Mouse (Mus musculus) lung, adult 2 months (tissue): ENCODE measurements at regions not wholly inside any gene's neighbourhood (a gene's known extent, or its start where the extent isn't known, plus 50 kb on each side); places are given as distances from the start of the nearest gene placed in this dataset.

ENCODE experiments used
- DNase-seq: peaks from one replicate; pipeline ENCODE4 v3.0.0; 2022
- H3K4me1 ChIP-seq: fragments of 200-500 bp; 2 replicates; pipeline ENCODE4 v1.6.1; 2011; ENCODE audit warnings: low read length; ENCODE audit not compliant: control insufficient read depth, insufficient read depth
- H3K4me3 ChIP-seq: fragments of 200-500 bp; replicated peaks from 2 replicates; pipeline ENCODE3; 2011; ENCODE audit warnings: low read depth, mild to moderate bottlenecking, control low read depth, low read length; ENCODE audit errors: extremely low read depth
- CTCF ChIP-seq: fragments of 200-500 bp; IDR thresholded peaks from 2 replicates; pipeline ENCODE4 v1.5.1; 2011; ENCODE audit warnings: mild to moderate bottlenecking, low read length, control low read depth; ENCODE audit not compliant: insufficient read depth
- POLR2A ChIP-seq: fragments of 200-500 bp; IDR thresholded peaks from 2 replicates; pipeline ENCODE4 v1.6.1; 2011; ENCODE audit warnings: low read depth, mild to moderate bottlenecking, control low read depth, low read length, borderline replicate concordance; ENCODE audit errors: extremely low read depth
- WGBS: fragments of 180-500 bp; shearing (Covaris S2); methylation state at CpG from one replicate; pipeline ENCODE4 v1.1.7; 2018; 5-methylcytosine and 5-hydroxymethylcytosine counted together

DNA sequence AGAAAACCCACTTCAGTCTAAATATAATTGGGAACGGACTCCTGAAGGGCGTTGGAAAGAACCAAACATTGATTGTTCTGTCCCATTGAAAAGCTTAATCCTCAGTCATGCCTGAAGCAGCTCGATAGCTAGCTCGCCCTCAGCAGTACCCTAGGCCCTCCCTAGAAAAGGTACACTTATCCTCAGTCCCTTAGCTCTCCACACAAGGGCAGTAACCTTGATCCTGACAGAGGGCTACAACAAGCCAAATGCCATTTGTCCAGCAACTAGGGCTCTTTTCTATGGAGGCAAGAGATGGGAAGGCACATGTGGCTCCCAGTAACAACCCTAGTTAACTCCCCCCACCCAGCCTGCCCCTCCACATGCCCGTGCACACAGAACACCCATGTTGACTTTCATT lies 53.4 kb upstream of the Cachd1 start:
- no peak for DNase-seq
- H3K4me3 ChIP-seq, result no peak overlapping the region
- no peak for TF ChIP-seq POLR2A
- TF ChIP-seq CTCF, result no peak
- 75% methylated on average over 5 of the region's 5 CpGs for WGBS
- H3K4me1 ChIP-seq, result no peaks in the 10 kb centered on the region

DNA sequence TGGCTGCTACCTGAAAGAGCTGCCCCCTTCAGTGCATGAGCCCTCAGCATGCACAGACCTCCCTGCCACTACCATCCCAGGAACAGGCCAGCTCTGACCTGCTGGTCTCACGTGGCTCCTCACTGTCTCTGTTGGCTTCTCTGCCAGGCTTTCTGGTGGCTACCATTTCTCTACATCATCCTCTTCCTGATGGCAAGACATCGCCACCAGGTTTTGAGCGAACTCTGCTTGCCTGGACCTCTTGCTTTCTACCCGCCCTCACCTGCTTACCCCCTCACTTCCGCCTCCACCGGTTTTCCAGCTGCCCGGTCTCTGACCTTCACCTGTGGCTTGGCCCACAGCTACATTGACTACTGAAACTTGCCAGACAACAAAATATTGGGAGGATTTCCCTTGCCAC lies 50.7 kb upstream of the Cachd1 start:
- TF ChIP-seq POLR2A (no peak), CTCF (no peak)
- 91% methylated on average over 7 of the region's 7 CpGs for WGBS
- no peaks in the 10 kb centered on the region for H3K4me1 ChIP-seq
- H3K4me3 ChIP-seq, result no peak overlapping the region
- DNase-seq, result no peak

DNA sequence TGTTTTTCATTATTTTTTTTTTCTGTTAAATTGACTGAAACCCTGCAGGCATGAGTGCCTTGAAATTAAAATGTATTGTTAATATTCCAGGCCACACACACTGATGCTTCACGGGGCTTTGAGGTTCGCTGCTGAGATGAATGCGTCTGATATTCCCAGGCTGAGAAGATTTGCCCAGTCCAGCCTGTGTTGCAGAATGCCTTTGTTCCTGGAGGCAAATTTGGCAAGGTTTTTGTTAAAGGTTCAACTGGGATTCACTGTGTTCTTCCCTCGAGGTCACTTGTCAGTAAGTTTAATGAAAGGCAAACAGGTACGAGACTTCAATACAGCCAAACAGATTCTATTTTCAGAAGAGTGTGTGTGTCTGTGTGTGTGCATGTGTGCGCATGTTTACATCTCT lies 50.0 kb upstream of the Cachd1 start:
- H3K4me3 ChIP-seq, result no peak overlapping the region
- TF ChIP-seq CTCF, result no peak
- no peak for TF ChIP-seq POLR2A
- no peak for DNase-seq
- 79% methylated on average over 6 of the region's 6 CpGs for WGBS
- no peaks in the 10 kb centered on the region for H3K4me1 ChIP-seq
